Mouse (Mus musculus): ENCODE results near the gene Gm5141.
"Not testable (repeated sequence)": the region's sequence is repeated elsewhere in the genome, so short reads cannot be mapped to it uniquely, and the experiment has no call there.

- not testable (repeated sequence) for TF ChIP-seq CTCF (IDR thresholded peaks at IDR 0.05; ENCODE audit: insufficient read depth, low read length)
- peak; percentile 25; the same call in 1 of the 2 replicates for TF ChIP-seq POLR2A (IDR thresholded peaks at IDR 0.05; ENCODE audit: borderline replicate concordance, extremely low read depth, low read depth, low read length)
Measured at GRCm38 (mm10) chr13:62760432-62761415, 24.9 kb downstream of the Gm5141 start, which contains the start of gene Platr25.

Measured in lung, adult 2 months (tissue).